Mouse (Mus musculus): Measurements from ENCODE around the gene Stx18.

GRCm38 (mm10) chr5:38063339-38063738 lies 24.8 kb downstream of the Stx18 start:
- TF ChIP-seq CTCF (IDR thresholded peaks at IDR 0.05; ENCODE audit: extremely low read depth, insufficient read depth, insufficient read length, insufficient replicate concordance), result no peak
- TF ChIP-seq POLR2A (IDR thresholded peaks at IDR 0.05; ENCODE audit: low read depth, low read length), result no peak

Data from spleen, adult 2 months (tissue).